Mouse (Mus musculus) right cerebral cortex, adult 2 months (tissue): ENCODE results near the gene Fbxo28.
A peak's percentile ranks its signal among the peaks of the same experiment; 100 is the strongest.
"Not testable (repeated sequence)": the region's sequence is repeated elsewhere in the genome, so short reads cannot be mapped to it uniquely, and the experiment has no call there.

ENCODE experiments used
- DNase-seq, 2 experiments: peaks; one replicate each; pipeline ENCODE4 v3.0.0; 2021 to 2022; ENCODE audit warnings: low spot score in 2 of 2

Gene Fbxo28

DNA sequence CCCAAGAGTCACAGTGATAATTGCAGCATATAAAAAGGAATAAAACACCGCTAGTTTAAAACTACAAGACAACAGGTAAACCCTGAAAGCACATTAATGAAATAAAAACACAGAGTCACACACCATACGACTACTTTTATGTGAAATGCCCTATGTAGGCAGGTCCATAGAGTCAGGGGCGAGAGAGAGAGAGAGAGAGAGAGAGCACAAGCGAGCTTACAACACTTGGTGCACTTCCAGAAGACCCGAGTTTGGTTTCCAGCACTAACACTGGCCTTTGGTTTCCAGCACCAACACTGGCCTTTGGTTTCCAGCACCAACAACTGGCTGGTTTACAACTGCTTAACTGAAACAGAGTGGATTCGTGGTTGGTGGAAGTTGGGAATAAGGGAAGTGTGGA is 564 bp upstream of the Fbxo28 start:
- DNase-seq, result no peak

DNA sequence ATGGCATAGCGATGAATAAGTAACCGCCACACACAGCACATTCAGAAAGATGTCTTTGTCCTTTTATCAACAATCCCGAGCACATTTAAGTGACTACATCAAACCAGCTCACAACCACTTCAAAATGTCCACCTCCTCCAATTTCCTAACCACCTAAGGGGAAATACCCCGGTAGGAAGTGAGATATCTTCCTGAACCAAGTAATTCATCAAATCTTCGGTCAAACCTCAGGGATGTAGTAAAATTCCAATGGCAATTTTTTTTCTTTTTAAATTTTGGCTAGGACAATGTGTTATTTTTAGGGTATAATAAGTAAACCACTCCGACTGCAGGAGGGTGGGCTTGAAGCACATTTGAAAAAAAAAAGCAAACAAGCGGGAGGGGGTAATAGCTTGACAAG is 1.1 kb downstream of the Fbxo28 start:
- no peak for DNase-seq

DNA sequence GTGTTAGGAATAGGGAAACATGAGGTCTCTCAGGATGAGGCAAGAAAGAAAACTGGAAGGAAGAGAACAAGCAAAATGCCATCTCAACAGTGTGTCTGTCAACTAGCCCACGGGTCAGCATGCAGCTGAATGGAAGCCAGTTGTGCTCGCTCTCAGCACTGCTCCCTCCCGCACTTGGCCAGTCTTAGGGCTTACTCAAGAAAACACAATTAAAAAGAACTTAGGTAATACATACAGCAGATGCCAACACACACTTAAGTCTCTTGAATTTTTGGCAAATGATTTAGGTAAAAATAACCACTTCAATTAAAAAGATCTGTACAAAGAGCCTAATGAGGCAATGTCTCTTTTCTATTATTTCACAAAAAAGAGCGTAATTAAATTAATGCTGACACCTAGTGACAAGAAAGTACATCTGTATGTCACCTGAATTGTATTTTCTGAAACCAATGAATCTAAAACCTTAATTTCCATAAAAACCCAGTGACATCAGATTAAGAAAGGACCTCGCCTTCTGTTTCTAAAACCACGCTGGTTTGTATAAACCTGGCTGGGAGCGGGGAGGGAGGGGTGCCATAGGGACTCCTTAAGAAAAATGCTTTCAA is 2.4 kb downstream of the Fbxo28 start:
- no peak for DNase-seq

DNA sequence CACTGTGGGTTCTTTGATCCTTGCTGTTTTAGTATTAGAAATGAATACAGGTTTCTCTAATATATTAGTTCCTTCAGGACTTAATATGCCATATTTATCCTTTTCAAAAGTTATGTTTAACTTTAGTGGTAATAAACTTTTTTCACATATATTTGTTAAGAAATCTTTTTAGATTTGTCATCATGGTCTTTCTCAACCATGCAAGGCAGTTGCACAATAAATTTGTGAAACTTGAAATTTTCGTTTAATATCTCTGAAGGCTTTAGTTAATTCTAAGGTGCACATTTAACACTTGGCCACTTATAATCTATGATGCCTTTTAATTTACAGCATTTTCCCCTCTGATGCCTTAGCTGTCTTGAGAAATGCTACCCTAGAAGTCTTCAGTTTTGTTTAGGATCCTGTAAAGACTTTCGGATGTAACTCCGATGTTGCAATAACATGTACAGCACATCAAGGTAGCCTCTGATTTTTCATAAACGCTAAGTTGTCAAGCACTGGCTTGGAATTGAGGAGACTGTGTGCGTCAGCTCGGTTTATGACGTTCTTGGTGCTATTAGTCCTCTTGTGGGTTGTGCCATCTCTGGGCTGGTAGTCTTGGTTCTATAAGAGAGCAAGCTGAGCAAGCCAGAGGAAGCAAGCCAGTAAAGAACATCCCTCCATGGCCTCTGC is 7.5 kb downstream of the Fbxo28 start:
- no peak for DNase-seq

DNA sequence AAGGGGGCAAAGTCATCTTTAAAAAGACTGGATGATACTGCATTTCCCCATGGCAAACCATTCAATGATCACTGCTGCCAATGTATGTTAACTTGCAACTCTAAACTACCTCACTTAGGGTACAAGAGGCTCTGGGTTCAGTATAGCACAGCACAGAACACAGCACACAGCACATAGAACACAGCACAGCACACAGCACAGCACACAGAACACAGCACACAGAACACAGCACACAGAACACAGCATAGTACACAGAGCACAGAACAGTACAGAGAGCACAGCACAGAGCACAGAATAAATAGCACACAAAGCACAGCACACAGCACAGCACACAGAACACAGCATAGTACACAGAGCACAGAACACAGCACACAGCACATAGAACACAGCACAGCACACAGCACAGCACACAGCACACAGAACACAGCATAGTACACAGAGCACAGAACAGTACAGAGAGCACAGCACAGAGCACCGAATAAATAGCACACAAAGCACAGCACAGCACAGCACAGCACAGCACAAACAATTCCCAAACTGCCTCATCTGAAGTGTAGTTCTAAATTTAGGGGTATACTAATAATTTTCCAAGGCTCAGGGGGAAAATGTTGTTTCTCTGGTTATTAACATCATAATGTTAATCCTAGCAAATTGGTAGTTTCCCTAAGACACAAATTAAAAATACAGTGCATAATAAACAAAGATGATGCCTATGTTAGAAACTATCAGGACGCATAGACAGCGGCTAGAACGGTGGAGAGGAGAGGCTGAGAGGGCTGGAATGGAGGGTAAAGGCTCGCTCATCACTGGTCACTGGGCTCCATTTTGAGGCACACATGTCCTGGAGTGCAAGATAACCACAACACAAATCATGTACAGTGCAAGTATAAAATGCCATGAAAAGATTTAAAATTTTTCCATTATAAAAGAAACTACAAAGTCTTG is 9.1 kb downstream of the Fbxo28 start:
- DNase-seq, result no peak

DNA sequence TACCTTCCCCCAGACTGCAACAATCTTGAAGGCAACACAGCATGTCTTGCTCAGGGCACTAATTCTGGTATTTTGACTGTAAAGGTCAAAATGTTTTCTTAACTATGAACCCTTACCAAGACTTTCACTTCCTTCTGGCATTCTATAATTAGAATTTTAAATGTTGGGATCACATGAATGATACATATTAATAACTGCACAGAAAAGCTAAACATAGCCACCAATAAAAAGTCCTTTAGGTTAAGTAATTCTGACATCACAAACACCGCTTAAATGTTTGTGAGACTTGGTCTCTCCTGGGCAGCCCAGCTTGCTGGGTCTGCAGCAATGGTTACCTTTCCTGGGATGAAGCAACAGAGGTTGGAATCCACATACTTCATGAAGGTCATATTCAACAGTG is 15.5 kb downstream of the Fbxo28 start:
- no peak for DNase-seq

DNA sequence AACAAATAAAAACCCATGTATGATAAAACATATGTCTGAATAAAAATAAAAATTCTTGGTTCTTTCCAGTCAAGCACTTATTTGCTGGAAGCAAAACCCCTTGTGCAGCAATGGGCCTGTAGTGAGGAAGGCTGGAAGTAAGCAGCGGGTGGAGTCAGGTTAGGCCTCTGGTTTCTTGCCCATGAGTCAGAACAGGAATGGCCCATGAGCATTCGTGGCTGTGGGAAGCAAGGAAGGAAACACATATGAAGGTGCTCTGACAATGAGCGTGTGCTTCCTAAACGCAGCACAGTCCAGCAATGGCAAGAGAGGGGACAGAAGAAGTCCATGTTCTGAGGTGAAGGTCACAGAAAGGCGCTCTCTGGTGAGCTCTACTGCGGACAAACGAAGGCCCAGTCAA is 16.9 kb downstream of the Fbxo28 start:
- no peak for DNase-seq

DNA sequence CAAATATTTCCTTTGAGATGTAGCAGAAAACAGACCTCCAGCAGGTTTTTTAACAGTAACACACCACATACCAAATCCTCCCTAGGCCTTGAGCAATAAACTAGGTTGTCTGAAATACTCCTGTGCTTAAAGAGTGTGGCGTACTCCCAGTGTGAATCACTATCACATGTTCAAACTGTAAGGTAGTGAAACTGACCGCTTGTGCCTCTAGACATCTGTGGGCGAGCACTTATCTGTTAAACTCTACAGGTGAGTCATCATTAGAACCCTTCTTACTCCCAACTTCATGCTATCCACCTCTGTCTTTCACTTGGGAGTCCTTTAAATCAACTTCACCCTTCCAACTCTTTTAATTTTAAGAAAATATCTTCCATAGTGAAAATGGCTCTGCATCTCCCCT is 18.3 kb downstream of the Fbxo28 start:
- DNase-seq, result no peak

DNA sequence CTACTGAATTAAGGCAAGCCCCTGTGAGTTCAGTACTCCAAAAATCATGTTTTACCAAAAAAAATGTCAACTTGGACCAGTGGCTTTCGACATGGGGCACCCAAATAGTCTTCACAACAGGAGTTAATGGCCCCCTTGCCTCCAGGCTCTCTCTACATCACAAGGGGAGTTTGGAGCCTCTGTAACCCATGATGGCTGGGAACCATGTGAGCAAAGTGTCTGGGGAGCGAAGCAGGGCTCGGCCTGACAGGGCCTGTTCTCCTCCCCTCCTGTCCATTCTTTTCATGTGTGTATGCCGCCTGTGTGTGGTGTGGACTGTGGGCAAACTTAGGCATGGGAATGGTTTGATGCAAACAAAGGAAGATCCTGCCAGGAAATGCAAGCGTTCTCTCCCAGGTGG is 27.2 kb downstream of the Fbxo28 start:
- DNase-seq, result no peak

DNA sequence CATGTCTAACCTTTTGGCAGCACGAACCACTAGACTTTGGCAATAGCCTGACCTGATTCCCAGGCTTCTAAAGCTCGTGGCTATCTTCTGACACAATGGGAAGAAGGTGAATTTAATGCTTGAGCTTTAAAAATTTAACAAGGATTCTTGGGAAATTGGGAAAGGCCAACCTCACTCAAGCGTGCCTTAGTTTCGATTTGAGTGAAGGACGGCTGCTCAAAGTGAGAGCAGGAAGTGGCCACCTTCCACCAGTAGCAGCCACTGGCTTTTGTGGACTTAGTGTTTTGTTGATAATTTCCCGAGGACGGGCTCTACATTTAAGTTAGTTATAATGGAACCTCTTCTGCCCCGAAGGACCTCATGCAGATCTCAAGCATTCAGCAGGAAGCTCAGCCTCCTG is 28.2 kb downstream of the Fbxo28 start:
- no peak for DNase-seq

DNA sequence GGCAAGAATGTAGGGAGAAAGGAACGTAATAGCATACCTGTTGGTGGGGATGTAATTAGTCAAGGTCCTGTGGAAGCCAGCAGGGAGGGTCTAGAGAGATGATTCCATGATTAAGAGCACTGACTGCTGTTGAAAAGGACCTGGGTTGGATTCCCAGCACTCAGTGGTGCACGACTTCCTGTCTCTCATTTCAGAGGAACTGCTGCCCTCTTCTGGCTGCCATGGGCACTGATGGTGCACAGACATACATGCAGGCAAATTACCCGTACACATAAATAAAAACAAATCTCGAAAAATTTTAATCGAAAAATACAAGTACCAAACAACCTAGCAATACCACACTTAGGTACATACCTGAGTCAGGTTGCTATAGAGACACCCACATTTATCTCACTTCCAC is 30.1 kb downstream of the Fbxo28 start:
- DNase-seq, result no peak

DNA sequence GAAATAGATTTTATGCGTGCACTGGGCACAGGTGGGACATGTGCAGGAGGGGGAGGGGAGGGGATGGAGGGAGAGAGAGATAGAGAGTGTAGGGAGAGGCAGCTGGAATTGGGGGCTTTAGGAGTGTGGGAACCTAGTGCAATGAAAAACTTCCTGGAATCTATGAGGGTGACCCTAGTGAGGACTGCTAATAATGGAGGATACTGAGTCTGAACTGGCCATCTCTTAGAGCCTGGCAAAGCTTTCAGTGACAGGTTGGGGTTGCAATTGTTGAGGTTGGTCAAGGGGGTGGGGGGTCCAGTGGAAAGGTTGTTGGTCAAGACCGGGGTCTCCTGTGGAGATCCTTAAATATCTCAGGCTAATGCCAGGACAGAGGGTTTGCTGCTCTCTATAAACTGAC is 31.1 kb downstream of the Fbxo28 start:
- DNase-seq, result no peak

DNA sequence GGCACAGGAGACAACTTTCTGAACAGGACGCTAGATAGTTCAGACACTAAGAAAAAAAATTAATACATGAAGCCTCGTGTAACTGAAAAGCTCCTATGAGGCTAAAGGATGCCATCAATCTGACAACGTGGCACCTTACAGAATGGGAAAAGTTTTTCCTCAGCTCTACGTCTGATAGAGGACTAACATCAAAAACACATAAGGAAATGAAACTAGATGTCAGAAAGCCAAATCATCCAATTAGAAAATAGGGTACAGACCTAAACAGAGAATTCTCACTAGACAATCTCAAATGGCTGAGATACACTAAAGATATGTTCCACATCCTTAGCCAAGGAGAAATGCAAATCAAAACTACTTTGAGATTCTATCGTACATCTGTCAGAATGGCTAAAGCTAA is 32.0 kb downstream of the Fbxo28 start:
- DNase-seq, result no peak

DNA sequence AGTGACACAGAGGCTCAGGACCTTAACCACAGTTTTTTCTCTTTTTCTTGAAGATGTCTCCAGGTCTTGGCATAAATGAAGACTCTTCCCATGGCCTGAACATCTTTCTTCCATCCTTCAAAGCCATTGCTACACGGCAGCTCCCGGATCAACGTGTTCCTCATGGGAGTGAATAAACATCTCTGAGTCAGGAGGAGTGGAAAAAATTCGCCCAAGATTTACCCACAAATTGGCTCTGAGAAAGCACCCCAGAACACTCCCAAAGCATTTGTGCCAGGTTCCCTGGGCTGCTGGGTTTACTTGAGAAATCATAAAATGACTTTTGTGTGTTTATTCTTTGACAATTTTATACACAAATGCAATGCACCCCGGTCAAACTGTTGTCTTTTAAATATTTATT is 38.5 kb downstream of the Fbxo28 start:
- DNase-seq, result no peak

DNA sequence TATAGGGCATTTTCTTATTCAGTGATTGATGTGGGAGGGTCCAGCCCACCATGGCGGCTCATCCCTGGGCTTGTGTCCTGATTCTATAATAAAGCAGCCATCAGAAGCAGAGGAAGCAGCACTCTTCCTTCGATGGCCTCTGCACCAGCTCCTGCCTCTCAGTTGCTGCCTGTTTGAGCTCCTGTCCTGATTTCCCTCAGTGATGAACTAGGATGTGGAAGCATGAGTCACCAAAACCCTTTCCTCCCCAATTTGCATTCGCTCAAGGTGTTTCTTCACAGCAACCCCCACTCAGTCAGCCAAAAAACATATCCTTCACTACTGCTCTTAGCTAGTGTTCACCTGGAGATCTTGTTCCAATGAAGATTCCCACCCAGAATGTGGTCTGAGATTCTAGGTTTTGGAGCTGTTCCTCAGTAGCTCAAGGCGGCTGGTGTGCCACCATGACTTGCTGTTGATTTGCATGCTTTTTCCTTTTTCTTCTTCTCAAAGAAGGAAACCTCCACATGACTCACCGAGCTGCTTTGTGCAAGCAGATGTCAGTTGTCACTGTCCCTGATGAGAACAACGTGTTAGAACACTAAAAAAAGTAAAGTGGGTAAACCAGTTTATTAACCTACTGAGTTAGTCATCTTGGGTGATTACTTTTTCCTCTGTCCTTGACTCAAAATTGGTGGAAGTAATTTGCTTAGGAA is 39.1 kb downstream of the Fbxo28 start:
- DNase-seq, result peak; percentile 38 to 48

DNA sequence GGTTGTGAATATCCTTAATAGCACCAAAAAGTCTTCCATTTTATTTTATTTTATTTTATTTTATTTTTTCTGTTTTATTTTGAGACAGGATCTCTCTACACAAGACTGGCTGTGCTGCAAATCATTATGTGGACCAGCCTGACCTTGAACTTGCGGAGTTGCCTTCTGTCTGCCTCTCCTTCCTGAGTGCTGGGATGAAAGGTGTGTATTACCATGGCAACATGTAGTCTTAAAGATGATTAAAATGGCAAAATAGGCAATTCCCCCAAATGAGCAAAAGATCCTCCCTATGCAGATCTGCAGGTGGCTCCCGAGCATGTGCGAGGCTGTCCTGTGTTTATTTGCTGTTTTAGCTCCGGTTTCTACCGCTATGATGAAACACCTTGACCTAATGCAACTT is 43.6 kb downstream of the Fbxo28 start:
- DNase-seq, result no peak

DNA sequence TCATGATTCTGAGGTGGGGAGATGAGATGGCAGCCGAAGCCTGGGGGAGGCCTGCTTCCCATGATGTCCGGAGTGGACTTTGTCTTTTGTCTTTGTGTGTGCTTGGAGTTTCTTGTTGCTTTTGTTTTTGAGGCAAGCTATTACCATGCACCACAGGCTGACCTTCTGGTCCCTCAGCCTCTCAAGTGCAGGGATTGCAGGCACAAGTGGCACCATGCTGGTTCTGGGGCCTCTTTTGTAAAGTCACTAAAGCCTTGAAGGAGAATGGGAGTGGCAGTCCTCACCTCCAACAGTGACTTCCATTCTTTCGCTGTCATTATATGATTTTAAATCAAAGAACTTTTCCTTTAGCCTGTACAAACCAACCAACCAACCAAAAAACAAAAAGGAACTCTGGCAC is 44.2 kb downstream of the Fbxo28 start:
- no peak for DNase-seq

DNA sequence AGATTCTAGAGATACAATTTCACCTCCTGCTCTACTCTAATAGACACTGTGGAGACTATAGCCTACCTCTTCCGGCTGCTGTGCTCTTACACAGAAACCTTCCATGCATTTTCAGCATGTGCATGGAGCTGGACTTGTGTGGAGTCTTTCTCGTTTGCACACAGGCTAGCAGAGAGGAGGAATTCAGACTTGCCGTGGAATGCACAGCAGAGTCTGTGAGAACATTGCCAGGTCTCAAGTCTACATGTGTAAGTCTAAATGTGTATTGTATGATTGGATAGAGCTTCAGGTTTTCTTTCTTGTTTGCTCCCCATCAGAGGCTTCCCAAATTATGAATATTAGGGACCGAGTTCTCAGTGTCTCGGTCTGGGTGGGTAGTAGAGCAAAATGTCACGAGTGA is 44.6 kb downstream of the Fbxo28 start:
- DNase-seq, result no peak

DNA sequence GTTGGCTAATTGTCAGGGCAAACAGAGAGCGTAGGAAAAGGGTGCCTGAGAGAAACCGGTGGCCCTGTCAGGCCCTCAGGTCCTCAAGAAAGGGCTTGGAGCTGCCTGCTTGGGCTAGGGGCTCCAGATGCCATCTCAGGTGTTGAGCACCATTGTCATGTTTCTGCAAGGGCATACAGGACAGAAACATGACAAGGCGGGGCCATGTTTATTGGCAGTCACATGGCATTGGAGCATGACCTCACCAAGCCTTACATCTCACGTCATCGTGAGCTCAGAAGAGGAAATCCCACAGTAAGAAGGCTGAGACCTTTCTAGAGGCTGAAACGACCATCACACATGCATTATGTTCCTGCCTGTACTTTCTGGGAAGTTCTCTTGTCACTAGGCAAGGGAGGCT is 45.3 kb downstream of the Fbxo28 start:
- DNase-seq, result no peak

DNA sequence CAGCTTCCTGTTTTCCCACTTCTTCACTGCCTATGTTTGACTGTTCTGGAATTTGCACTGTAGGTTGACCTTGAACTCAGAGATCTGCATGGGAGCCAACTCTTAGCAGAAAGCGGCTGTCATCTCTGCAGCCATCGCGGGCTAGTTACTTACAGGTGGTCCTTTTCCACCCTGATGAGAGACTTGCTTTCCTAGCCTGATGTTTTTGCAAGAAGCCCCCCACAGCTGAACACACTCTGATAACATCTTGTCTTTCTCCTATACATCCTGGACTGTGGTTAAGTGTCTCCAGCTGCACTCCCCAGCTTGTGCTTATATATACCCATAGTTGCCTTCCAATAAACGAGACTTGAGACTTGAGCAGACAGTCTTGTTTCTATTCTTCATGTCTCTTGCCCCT is 49.1 kb downstream of the Fbxo28 start:
- DNase-seq, result no peak

DNA sequence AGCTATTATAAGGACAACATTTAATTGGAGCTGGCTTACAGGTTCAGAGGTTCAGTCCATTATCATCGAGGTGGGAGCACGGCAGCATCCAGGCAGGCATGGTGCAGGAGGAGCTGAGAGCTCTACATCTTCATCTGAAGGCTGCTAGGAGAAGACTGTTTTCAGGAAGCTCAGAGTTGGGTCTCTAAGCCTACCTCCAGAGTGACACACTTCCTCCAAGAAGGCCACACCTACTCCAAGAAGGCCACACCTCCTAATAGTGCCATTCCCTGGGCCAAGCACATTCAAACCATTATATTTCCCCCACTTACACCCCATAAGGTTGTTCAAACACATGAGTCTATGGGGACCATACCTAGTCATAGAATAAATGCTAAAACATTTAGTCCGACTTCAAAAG is 50.7 kb downstream of the Fbxo28 start:
- not testable (repeated sequence) for DNase-seq

DNA sequence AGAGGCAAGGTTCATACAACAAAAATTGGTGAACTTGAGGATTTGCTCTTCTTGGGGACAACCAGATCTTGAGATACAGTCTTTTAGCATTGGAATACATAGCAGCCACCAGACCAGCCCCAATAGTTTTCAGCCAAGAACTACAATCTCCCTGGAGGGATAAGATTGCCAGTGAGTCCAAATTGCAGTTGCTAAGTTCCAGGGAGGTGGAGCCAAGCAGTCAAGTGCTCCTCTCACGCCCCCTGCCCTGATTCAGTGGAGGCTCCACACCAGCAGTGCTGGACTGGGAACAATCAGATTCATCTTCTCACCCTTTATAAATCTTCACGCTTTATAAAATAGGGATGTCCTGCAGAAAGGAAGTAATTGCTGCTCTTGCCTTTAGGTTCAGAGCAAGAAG is 51.6 kb downstream of the Fbxo28 start:
- no peak for DNase-seq
